Mouse (Mus musculus) neural tube, embryonic 11.5 days (tissue): ENCODE measurements at regions not wholly inside any gene's neighbourhood (a gene's known extent, or its start where the extent isn't known, plus 50 kb on each side); places are given as distances from the start of the nearest gene placed in this dataset.

Experiments used
- ATAC-seq: fragments of 200-750 bp; cut with Nextera tagmentation; 2 replicates; pipeline ENCODE4 v1.8.0; 2017; ENCODE audit warnings: moderate number of reproducible peaks, mild to moderate bottlenecking, moderate TSS enrichment, moderate library complexity; ENCODE audit not compliant: insufficient read depth, low FRiP score, low TSS enrichment
- DNase-seq: peaks from one replicate; pipeline ENCODE4 v3.0.0-alpha.2; 2015; ENCODE audit warnings: low spot score
- H3K27ac ChIP-seq: fragments of 300-500 bp; sonication (generic); 2 replicates; pipeline ENCODE4 v1.5.1; 2014; ENCODE audit warnings: low read depth, mild to moderate bottlenecking, low read length
- H3K27me3 ChIP-seq: fragments of 300-500 bp; sonication (generic); 2 replicates; pipeline ENCODE4 v1.6.1; 2014; ENCODE audit warnings: mild to moderate bottlenecking, low read length, mixed read lengths; ENCODE audit not compliant: control insufficient read depth, insufficient read depth
- H3K36me3 ChIP-seq: fragments of 300-500 bp; sonication (generic); 2 replicates; pipeline ENCODE4 v1.6.1; 2014; ENCODE audit warnings: mild to moderate bottlenecking, low read length, moderate library complexity, mixed read lengths; ENCODE audit not compliant: control insufficient read depth, insufficient read depth
- H3K4me1 ChIP-seq: fragments of 300-500 bp; sonication (generic); 2 replicates; pipeline ENCODE4 v1.6.1; 2014; ENCODE audit warnings: low read length, mixed read lengths; ENCODE audit not compliant: control insufficient read depth, insufficient read depth
- H3K4me2 ChIP-seq: fragments of 300-500 bp; sonication (generic); 2 replicates; pipeline ENCODE4 v1.6.1; 2014; ENCODE audit warnings: low read depth, mild to moderate bottlenecking, moderate library complexity
- H3K4me3 ChIP-seq: fragments of 300-500 bp; sonication (generic); 2 replicates; pipeline ENCODE4 v1.5.1; 2014; ENCODE audit warnings: low read depth, low read length
- H3K9ac ChIP-seq: fragments of 300-500 bp; sonication (generic); 2 replicates; pipeline ENCODE4 v1.6.1; 2014; ENCODE audit warnings: mild to moderate bottlenecking, low read length
- H3K9me3 ChIP-seq: fragments of 300-500 bp; sonication (generic); 2 replicates; pipeline ENCODE4 v1.6.1; 2016; ENCODE audit warnings: low read length; ENCODE audit not compliant: control insufficient read depth
- WGBS: fragments of 180-500 bp; shearing (Covaris S2); extraction: QIAGEN DNeasy Blood & Tissue Kit; methylation state at CpG from one replicate; pipeline ENCODE4 v1.1.7; 2014; 5-methylcytosine and 5-hydroxymethylcytosine counted together

- ATAC-seq (peak; percentile 78), DNase-seq (peak; percentile 91)
- Histone ChIP-seq H3K4me2 (peak overlapping the region; percentile 48), H3K27me3 (0 out of 2 replicates have a peak, but pooled peaks cover 6% of the 10 kb centered on the region), H3K9ac (peak overlapping the region; percentile 40), H3K36me3 (no peaks in the 10 kb centered on the region), H3K9me3 (no peaks in the 10 kb centered on the region), H3K4me3 (peak overlapping the region; percentile 21; the same call in 1 of the 2 replicates), H3K27ac (no peak overlapping the region), H3K4me1 (peaks cover 6% of the 10 kb centered on the region)
- under 1% methylated on average over 23 of the region's 23 CpGs for WGBS
Observed at GRCm38 (mm10) chr5:74943737-74944403, 100.7 kb downstream of the Chic2 start.

DNA sequence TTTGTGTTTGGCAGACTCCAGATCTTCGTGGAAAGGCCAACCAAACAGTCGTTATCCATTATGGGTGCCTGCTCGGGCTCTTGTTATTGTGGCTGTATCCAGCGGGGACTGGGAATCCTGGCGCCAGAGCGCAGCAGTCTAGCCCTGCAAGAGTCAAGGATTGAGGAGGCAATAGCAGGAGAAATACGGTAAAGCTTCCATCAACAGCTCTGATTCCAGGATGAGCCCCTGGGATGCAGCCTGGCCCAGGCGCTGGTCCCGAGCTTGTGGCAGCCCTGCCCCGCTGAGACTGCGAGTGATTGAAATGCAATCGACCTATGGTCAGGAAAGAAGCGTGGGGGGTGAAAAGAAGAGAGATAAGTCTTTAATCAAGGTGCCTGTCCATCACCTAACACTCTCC, 103.1 kb downstream of the Chic2 start:
- H3K4me1 ChIP-seq = peaks cover 6% of the 10 kb centered on the region
- ATAC-seq (no peak), DNase-seq (peak; percentile 64)
- H3K4me3 ChIP-seq = no peak overlapping the region
- H3K9ac ChIP-seq = no peak overlapping the region
- H3K27me3 ChIP-seq = 0 out of 2 replicates have a peak, but pooled peaks cover 6% of the 10 kb centered on the region
- no peaks in the 10 kb centered on the region for H3K9me3 ChIP-seq
- no peaks in the 10 kb centered on the region for H3K36me3 ChIP-seq
- no peak overlapping the region for H3K4me2 ChIP-seq
- H3K27ac ChIP-seq = no peak overlapping the region
- under 1% methylated on average over 13 of the region's 13 CpGs for WGBS

GRCm38 (mm10) chr5:74937416-74937940, 107.1 kb downstream of the Chic2 start:
- no peaks in the 10 kb centered on the region for H3K9me3 ChIP-seq
- H3K36me3 ChIP-seq = no peaks in the 10 kb centered on the region
- H3K27me3 ChIP-seq = 0 out of 2 replicates have a peak, but pooled peaks cover 6% of the 10 kb centered on the region
- H3K27ac ChIP-seq = no peak overlapping the region
- ATAC-seq (no peak), DNase-seq (no peak)
- no peak overlapping the region for H3K4me3 ChIP-seq
- 38% methylated on average over 7 of the region's 7 CpGs for WGBS
- no peak overlapping the region for H3K4me2 ChIP-seq
- H3K9ac ChIP-seq = no peak overlapping the region
- peaks cover 6% of the 10 kb centered on the region; the same call in 1 of the 2 replicates for H3K4me1 ChIP-seq

- no peak overlapping the region for H3K27ac ChIP-seq
- H3K4me3 ChIP-seq = no peak overlapping the region
- no peak overlapping the region for H3K9ac ChIP-seq
- H3K9me3 ChIP-seq = no peaks in the 10 kb centered on the region
- no peak for ATAC-seq
- no peak overlapping the region for H3K4me2 ChIP-seq
- no peak for DNase-seq
- H3K36me3 ChIP-seq = no peaks in the 10 kb centered on the region
- H3K4me1 ChIP-seq = no peaks in the 10 kb centered on the region
- WGBS = 83% methylated on average over 5 of the region's 5 CpGs
- 0 out of 2 replicates have a peak, but pooled peaks cover 6% of the 10 kb centered on the region for H3K27me3 ChIP-seq
Observed at GRCm38 (mm10) chr5:74936087-74936486, 108.5 kb downstream of the Chic2 start.

DNA sequence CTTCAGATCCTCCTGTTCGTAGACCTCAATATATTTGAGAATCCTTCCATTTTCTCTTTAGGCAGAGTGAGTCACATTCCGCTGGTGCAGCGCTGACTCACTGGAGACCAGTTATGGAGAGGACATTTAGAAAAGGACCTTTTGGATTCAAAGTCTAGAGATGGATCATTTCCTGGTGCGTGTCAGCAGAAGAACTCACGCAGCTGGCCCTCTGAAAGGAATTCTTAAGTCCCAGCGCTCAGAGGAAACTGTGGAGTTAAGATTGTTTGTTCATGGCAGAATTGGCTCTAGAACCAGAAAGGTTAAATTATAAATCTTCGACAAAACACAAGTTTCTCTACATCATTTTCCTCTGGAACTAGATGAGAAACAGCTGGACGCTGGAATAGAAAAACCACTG, 108.9 kb downstream of the Chic2 start:
- ATAC-seq (no peak), DNase-seq (no peak)
- no peak overlapping the region for H3K4me3 ChIP-seq
- H3K27me3 ChIP-seq = 0 out of 2 replicates have a peak, but pooled peaks cover 5% of the 10 kb centered on the region
- 79% methylated on average over 8 of the region's 8 CpGs for WGBS
- no peak overlapping the region for H3K4me2 ChIP-seq
- H3K9ac ChIP-seq = no peak overlapping the region
- H3K4me1 ChIP-seq = no peaks in the 10 kb centered on the region
- no peaks in the 10 kb centered on the region for H3K9me3 ChIP-seq
- no peak overlapping the region for H3K27ac ChIP-seq
- H3K36me3 ChIP-seq = no peaks in the 10 kb centered on the region

DNA sequence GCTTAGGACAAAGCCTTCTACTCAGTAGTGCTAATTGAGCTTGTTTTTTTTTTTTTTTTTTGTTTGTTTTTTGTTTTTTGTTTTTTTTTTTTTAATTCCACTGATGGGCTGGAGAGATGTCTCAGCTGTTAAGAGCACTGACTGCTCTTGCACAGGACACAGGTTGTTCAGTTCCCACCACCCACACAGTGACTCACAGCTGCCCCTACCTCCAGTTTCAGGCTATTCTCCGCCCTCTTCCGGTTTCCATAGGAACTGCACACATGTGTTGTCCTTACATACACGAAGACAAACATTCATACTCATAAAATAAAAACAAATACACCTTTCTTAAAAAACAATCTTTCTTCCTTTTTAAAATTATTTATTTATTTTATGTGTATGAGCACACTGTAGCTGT, 111.3 kb downstream of the Chic2 start:
- H3K4me1 ChIP-seq = no peaks in the 10 kb centered on the region
- no peak overlapping the region for H3K9ac ChIP-seq
- no peaks in the 10 kb centered on the region for H3K36me3 ChIP-seq
- H3K27me3 ChIP-seq = 0 out of 2 replicates have a peak, but pooled peaks cover 2% of the 10 kb centered on the region
- H3K27ac ChIP-seq = no peak overlapping the region
- 89% methylated on average over 3 of the region's 3 CpGs for WGBS
- ATAC-seq (no peak), DNase-seq (no peak)
- no peak overlapping the region for H3K4me3 ChIP-seq
- no peak overlapping the region for H3K4me2 ChIP-seq
- no peaks in the 10 kb centered on the region for H3K9me3 ChIP-seq

- Histone ChIP-seq H3K4me2 (no peak overlapping the region), H3K4me3 (no peak overlapping the region), H3K9ac (no peak overlapping the region), H3K9me3 (no peaks in the 10 kb centered on the region), H3K4me1 (no peaks in the 10 kb centered on the region), H3K27me3 (0 out of 2 replicates have a peak, but pooled peaks cover 2% of the 10 kb centered on the region), H3K36me3 (no peaks in the 10 kb centered on the region), H3K27ac (no peak overlapping the region)
- WGBS = 78% methylated on average over 13 of the region's 13 CpGs
- ATAC-seq = no peak
- DNase-seq = no peak
Observed at GRCm38 (mm10) chr5:74932206-74932605, 112.4 kb downstream of the Chic2 start.

DNA sequence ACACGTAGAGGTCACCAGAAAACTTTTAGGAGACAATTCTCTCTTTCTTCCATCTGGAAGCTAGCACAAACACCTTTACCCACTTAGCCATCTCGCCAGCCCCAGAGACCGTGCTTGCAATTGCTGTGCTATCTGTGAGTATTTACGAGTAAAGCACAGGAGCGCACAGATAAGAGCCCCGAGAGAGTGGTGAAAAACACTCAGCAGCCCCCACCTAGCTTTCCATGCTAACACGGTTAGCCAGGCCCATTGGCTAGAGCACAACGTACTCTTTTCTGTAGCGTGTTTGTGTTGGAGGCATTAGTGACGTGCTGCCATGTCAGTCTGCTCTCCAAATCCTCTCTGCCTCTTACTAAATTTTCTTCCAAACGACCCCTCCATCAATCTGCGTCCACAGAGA, 112.8 kb downstream of the Chic2 start:
- WGBS = 71% methylated on average over 12 of the region's 12 CpGs
- ATAC-seq (no peak), DNase-seq (no peak)
- Histone ChIP-seq H3K9me3 (no peaks in the 10 kb centered on the region), H3K4me2 (no peak overlapping the region), H3K27me3 (0 out of 2 replicates have a peak, but pooled peaks cover 2% of the 10 kb centered on the region), H3K9ac (no peak overlapping the region), H3K27ac (no peak overlapping the region), H3K4me3 (no peak overlapping the region), H3K4me1 (no peaks in the 10 kb centered on the region), H3K36me3 (no peaks in the 10 kb centered on the region)

DNA sequence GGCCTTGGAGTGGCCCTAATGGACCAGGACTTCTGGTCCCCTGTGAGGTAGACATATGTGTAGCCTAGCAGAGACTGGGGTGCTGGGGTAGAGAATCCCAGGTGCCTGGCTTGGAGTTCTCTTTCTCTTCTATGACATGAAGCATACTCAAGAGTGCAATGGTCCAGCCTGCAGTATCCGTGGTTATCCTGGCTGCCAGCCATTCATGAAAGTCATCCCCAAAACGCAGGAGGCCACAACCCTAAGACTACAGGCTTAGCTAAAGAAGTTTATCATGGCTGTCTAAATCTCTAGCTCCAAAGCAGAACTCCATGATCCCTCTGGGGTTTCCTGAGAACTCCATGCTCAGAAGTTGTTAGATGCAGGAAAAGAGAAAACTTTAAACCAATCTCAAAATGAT, 117.0 kb downstream of the Chic2 start:
- no peaks in the 10 kb centered on the region for H3K4me1 ChIP-seq

More for the DNA sequence above, 117.0 kb downstream of the Chic2 start:
- 0 out of 2 replicates have a peak, but pooled peaks cover 2% of the 10 kb centered on the region for H3K27me3 ChIP-seq
- no peak overlapping the region for H3K27ac ChIP-seq
- H3K36me3 ChIP-seq = no peaks in the 10 kb centered on the region
- no peak overlapping the region for H3K4me2 ChIP-seq
- 83% methylated on average over 2 of the region's 2 CpGs for WGBS
- H3K9me3 ChIP-seq = no peaks in the 10 kb centered on the region
- DNase-seq (no peak), ATAC-seq (no peak)
- H3K9ac ChIP-seq = no peak overlapping the region
- no peak overlapping the region for H3K4me3 ChIP-seq
